Mouse (Mus musculus) left cerebral cortex, postnatal 4 days (tissue): ENCODE data around the gene Fbf1. TPM values are rescaled to one million over a fixed set of nuclear protein-coding genes. Genes with fewer than 3 reads are reported as not detected.

ENCODE experiments used
- DNase-seq: peaks from one replicate; pipeline ENCODE4 v3.0.0-alpha.2; 2022
- intact Hi-C: fragments of 180-260 bp; cut with DNase I; formaldehyde crosslinking; loops from one replicate; pipeline ENCODE4 v1.15.1; 2025
- total RNA-seq, 2 experiments: library from RNA; stranded (reverse); gene quantifications; 2 replicates each; pipeline ENCODE4 v1.2.3; 2021

Fbf1 gene
- 100 to 1,000 TPM; 126 to 130 TPM for total RNA-seq

GRCm38 (mm10) chr11:116167884-116168439, at the start of gene Fbf1:
Fbf1 (minus strand) TSS chr11:116168166.
- intact Hi-C loops: no loop called here

DNA sequence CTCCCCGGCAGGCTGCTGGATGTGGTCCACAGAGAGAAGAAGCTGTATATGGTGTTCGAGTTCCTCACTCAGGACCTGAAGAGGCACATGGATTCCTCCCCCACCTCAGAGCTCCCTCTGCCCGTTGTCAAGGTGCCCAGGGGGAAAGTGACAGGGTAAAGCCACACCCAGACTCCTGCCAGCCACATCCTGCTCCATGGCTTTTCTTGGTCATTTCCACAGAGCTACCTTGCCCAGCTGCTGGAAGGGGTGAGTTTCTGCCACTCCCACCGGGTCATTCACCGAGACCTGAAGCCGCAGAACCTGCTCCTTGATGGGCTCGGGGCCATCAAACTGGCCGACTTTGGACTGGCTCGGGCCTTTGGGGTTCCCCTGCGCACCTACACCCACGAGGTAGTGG, 48.6 kb upstream of the Fbf1 start:
- intact Hi-C loops: no loop called here
- no peak for DNase-seq

More at GRCm38 (mm10) chr11:116167884-116168439, at the start of gene Fbf1:
- peak; percentile 98 for DNase-seq

DNA sequence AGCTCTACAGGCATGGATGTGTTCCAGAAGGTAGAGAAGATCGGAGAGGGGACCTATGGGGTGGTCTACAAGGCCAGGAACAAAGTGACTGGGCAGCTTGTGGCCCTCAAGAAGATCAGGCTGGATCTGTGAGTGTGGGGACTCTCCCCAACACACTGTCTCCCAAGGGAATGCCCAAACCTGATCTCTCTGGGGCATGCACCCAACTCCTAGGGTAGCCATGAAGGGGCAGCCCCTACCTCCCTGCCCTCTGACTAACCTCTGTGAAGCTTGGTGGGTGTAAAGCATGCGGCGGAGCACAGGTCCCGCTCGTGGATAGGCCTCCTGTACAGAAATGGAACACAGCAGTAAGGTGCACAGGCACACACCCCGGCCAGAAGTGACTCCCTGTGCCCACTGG, 48.0 kb upstream of the Fbf1 start:
- no peak for DNase-seq
- intact Hi-C loops: no loop called here

DNA sequence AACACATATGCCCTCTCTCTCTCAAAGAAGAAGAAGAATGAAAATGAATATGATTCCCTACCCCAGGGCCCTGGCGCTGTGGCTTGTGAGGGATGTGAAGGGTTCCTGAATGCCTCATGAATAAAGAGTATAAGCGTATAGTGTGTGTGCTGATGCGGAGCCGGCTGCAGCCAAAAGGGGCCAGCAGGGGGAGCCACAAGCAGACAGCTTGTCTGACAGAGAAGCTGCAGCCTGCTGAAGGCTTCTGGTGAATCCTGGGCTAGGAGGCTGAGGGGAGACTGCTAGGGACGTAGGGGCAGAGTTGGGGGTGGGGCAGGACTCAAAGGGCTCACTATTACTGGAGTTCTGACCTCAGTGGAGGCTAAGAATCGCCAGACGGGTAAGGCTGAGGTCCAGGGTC, 47.2 kb upstream of the Fbf1 start:
- DNase-seq: no peak
- intact Hi-C loops: no loop called here

- intact Hi-C loops: no loop called here
These were observed 46.0 kb upstream of the Fbf1 start for GRCm38 (mm10) chr11:116213877-116214510.

DNA sequence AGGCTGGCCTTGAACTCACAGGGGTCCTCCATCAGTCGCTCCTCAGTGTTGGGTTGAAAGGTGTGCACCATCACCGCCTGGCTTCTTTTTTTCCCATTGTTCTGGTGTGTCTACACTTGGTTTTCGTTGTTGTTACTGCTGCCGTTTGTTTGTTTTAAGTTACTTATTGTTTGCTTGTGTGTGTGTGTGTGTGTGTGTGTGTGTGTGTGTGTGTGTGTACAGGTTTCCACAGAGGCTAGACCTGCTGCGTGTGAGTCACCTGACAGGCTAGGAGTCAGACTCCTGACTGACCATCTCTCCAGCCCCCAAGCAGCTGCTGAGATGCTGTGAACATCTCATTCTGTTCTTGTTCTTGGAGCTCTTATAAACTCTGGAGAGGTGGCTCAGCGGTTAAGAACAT, 44.9 kb upstream of the Fbf1 start:
- intact Hi-C loops: no loop called here
- no peak for DNase-seq

More at GRCm38 (mm10) chr11:116213877-116214510, 46.0 kb upstream of the Fbf1 start:
- DNase-seq: no peak

- intact Hi-C loops: no loop called here
- no peak for DNase-seq
These were observed 42.7 kb upstream of the Fbf1 start for GRCm38 (mm10) chr11:116210696-116211095.

GRCm38 (mm10) chr11:116209257-116209656, 41.3 kb upstream of the Fbf1 start:
- no peak for DNase-seq
- intact Hi-C loops: no loop called here

DNA sequence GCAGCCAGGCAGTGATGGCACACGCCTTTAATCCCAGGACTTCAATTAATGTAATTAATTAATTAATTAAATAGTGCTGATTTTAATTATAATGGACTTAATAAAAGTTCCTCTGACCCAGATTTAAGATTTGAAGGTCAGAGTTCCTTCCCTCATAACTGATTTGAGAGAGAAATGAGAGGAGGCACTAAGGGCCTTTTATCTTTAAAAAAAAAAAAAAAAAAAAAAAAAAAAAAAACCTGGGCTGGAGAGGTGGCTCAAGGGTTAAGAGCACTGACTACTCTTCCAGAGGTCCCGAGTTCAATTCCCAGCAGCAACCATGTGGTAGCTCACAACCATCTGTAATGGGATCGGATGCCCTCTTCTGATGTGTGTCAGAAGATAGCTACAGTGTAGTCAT, 40.7 kb upstream of the Fbf1 start:
- no peak for DNase-seq
- intact Hi-C loops: no loop called here

GRCm38 (mm10) chr11:116206678-116207077, 38.7 kb upstream of the Fbf1 start:
- no peak for DNase-seq
- intact Hi-C loops: no loop called here

GRCm38 (mm10) chr11:116203150-116203549, 35.2 kb upstream of the Fbf1 start:
- intact Hi-C loops: no loop called here
- no peak for DNase-seq

- DNase-seq: no peak
- intact Hi-C loops: no loop called here
These were observed 33.2 kb upstream of the Fbf1 start for GRCm38 (mm10) chr11:116201151-116201550.

DNA sequence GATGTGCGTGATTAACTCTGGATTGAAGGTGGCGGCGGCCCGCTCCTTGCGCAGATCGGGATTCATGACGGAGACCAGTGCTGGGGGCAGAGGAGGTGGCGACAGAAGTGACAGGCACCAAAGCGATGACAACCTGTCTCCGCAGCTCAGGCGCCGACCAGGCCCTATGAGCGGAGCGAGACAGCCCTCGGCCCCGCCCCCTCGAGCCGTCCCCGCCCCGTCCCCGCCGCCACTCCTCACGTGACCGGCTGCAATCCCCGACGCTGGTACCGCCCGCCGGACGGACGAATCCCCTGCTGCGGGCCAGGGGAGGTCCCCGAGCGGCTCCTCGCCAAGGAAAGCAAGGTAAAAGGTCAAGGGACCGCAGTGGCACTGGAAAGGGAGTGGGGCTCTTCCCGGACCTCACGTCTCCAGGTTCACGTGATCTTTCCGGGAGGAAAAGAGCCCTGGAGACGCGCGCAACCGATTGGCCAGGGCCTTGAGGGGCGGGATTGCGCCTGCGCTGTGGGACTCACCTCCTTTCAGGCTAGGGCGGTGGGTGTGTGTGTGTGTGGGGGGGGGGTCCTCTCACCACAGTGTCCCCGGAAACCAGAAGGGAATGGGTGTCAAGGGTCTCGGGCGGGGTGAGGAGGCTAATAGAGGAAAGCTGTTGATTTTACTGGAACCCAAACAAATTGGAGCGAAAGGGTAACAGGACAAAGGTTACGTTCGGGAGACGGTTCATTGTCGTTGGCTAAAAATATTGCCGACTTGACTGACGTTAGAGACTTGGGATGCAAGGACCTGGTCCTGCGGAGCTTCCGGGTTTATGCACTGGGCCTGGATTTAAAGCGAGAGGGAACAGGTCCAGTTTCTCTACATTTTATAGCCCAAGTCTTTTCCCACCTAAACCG, 30.9 kb upstream of the Fbf1 start, which contains the start of the genes Ten1 and Acox1:
TSS of gene Ten1 (plus strand) at position 217 of the 893 bp plus-strand sequence.
TSS of gene Acox1 (minus strand) at position 407 of the 893 bp plus-strand sequence.
- peak; percentile 98 for DNase-seq
- intact Hi-C loops: no loop called here

DNA sequence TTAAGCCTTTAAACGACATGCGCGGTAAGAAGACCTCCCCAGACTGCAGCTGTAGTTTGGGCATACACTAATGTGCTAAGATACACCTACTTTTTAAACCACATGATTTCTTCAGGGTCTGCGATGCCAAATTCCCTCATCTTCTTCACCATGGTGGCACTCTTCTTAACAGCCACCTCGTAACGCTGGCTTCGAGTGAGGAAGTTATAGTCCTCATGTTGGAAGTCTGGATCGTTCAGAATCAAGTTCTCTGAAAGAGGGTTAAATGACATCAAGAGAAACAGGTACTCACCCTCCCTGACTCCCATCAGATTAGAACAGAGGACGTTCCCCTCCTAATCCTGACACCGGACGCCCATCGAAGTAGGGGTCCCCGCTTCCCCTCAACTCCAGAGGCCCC, 30.2 kb upstream of the Fbf1 start:
- DNase-seq: no peak
- intact Hi-C loops: no loop called here

DNA sequence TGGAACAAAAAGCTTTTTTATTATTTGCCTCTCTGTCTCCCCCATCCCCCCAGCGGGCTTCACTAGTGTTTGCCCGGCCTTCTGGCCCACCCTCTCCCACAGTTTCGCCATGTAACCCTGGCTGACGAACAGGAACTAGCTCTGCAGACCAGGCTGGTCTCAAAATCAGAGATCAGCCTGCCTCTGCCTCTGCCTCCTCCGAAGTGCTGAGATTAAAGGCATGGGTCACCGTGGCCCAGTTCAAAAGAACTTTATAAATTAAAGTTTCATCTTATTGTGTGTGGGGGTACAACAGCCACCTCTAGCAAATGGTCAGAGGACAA, 29.6 kb upstream of the Fbf1 start:
- intact Hi-C loops: no loop called here
- no peak for DNase-seq

DNA sequence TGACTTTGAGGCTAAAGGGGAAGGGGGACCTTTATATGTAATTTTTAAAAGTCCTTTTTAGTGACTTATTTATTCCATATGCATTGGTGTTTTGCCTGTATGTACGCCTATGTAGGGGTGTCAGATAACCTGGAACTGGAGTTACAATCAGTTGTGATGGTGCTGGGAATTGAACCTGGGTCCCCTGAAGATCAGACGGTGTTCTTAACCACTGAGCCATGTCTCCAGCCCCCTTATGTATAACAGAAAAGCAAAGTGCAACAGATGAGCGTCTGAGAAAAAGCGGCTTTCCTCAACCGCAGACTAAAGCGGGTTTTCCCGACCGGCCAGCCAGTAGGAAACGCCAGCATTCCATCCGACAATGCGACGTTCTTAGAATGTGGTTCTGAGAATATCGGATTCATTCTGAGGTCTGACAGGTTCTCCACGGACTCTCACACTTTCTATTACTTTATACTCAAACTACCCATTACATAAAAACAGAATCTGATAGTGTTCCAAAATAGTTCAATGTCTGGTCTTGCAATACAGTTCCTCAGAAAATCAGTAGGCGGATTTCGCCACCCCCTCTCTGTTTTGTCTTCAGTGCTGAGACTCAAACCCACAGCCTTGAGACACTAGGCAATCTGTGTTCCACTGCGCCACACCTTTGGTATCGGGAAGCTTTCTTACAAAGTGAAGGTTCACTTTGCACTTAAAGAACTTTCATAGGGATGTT, 29.1 kb upstream of the Fbf1 start:
- intact Hi-C loops: no loop called here
- no peak for DNase-seq

- no peak for DNase-seq
- intact Hi-C loops: no loop called here
These were observed 28.4 kb upstream of the Fbf1 start for GRCm38 (mm10) chr11:116196336-116196735.

DNA sequence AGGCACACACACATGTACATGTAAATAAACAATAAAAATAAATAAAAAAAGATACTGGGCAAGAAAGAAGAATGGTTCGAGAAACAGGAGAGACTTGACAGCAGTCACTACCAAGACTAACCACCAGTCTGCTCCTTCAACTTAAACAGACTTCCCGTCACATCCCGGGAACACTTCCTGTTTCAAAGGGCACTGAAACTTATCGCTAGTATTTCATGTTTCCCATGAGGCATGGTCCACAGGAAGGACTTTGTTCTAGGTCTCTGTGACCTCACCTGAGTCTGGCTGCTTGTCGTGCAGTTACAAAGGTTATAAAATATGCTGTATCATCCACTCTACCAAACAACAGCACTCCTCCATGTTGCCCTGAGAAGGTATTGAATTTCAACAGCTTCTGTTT, 27.3 kb upstream of the Fbf1 start:
- intact Hi-C loops: no loop called here
- DNase-seq: no peak

DNA sequence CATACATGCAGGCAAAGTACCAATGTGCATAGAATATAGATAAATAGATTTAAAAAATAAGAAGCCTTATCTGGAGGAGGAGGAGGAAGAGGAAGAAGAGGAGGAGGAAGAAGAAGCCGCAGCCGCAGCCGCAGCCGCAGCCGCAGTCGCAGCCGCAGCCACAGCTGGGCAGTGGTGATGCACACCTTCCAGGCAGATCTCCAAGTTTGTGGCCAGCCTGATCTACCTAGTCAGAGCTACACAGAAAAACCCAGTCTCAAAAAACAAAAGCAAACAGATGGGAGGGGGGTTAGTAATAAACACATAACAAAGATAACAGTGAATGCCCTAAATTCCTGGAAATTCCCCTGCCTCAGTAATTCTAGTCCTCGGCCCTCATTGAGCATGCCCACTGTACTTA, 26.7 kb upstream of the Fbf1 start:
- no peak for DNase-seq
- intact Hi-C loops: no loop called here

- no peak for DNase-seq
- intact Hi-C loops: no loop called here
These were observed 19.4 kb upstream of the Fbf1 start for GRCm38 (mm10) chr11:116187226-116187930.

DNA sequence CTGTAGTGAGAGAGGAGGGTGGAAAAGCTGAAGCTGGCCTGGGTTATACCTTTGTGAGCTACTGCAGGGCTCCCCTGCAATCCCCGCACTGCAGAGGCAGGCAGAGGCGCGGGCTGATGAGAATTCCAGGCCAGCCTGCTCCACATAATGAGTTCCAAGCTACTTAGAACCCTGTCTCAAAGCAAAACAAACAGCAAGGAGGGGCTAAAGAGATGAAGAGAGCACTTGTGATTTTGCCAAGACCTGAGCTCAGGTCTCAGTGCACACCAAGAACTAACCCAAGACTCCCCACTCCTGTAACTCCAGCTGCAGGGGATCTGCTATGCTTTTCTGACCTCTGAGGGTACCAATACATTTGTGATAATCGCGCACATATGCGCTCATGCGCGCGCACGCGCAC, 18.4 kb upstream of the Fbf1 start:
- intact Hi-C loops: no loop called here

More for the DNA sequence above, 18.4 kb upstream of the Fbf1 start:
- no peak for DNase-seq
